Mouse (Mus musculus): ENCODE results near the gene Lta.

The Lta gene

DNA sequence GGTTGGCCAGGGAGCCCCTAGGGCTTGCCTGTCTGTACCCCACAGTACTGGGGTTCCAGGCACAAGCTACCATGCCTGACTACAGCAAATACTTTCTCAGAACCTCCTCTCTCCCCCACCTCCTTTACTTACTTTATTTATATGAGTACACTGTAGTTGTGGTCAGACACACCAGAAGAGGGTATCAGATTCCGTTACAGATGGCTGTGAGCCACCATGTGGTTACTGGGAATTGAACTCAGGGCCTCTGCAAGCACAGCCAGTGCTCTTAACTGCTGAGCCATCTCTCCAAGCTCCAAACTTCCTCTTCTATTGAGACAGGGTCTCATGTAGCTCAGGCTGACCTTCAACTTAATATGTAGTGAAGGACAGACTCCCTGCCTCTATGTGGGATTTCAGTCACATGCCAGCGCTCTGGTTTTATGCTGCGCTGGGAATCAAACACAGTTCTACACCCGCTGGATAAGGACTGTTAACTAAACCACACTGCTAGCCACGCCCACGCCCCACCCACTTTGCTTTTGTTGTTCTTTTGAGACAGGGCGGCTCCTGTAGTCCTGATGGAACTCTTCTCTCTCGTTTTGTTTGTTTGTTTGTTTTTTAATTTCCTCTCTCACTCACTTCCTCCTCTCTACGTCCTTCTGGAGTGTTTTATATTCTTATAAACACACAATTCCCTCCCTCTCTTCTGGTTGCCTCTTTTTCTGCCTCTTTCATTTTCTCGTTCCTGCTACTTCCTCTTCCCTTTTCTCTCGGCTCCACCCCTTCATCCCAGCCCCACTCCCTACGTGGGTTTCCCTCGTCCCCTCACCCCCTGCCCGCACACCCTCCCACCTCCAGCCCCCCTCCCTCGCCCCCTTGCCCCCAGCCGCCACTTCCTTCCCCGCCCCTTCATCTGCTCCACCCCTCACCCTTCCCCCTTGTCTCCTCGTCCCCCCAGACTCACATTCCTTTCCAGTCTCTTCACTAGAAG lies 19.2 kb downstream of the Lta start:
- peak; percentile 83 for DNase-seq (ENCODE audit: low spot score)

DNA sequence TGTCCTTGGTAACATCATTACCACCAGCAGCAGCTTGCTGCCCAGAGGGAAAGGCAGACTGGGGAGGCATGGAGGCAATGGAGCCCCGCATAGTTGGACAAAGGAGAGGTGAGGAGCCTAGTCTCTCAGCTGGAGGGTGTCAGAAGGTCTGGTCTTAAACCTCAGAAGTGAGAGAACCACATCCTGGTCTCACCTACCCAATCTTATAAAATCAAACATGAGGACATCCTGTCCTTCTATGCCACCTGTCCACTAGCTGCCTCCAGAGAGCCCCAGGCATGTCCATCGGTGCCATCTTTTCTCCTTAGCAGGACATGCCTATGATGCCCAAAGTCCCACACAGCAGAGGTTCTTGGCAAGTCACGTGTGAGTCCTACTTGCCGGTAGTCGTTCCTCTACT lies 25.1 kb downstream of the Lta start:
- DNase-seq (ENCODE audit: low spot score), result no peak

GRCm38 (mm10) chr17:35178528-35178927 lies 26.6 kb downstream of the Lta start:
- DNase-seq (ENCODE audit: low spot score), result peak; percentile 75

- no peak for DNase-seq (ENCODE audit: low spot score)
Measured at GRCm38 (mm10) chr17:35175968-35176367, 29.2 kb downstream of the Lta start, which contains the start of gene Aif1. TSS of gene Aif1 (minus strand) at chr17:35176068.

DNA sequence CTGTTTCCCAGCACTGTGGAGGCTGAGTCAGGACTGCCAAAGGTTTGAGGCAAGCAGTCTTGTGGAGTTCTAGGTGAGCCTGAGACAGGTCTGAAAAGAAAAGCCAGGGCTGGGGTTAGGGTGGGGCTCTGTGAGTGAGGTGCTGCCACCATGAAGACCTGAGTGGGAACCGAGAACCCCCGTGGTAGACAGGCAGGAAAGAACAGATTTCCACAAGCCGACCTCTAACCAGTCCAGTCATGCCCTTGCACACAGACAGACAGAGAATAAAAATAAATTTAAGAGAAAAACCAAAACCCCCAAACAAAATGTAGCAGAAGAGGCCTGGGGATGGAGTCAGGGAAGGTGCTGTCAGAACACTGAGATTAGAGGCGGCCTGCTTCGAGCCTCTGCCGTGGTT lies 29.8 kb downstream of the Lta start:
- DNase-seq (ENCODE audit: low spot score), result no peak

GRCm38 (mm10) chr17:35174201-35174977 lies 30.8 kb downstream of the Lta start:
- no peak for DNase-seq (ENCODE audit: low spot score)

DNA sequence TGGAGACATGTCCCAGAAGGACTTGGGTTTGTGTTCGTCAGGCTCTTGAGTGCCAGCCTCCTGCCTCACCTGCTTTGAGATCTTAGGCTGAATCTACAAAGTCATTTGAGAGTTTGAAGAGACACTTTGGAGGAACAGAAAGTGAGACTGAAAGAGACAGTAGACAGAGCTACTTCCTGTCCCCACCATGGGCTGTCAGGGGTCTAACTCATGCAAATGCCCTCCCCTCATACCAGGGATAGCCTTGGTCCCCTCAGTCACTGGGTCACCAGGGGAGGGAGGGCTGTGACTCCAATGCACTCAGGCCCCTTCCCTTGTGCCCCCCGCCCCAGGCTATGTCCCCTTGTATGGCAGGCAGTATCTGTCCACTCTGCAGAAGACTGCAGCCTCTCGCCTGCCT lies 31.8 kb downstream of the Lta start:
- no peak for DNase-seq (ENCODE audit: low spot score)

DNA sequence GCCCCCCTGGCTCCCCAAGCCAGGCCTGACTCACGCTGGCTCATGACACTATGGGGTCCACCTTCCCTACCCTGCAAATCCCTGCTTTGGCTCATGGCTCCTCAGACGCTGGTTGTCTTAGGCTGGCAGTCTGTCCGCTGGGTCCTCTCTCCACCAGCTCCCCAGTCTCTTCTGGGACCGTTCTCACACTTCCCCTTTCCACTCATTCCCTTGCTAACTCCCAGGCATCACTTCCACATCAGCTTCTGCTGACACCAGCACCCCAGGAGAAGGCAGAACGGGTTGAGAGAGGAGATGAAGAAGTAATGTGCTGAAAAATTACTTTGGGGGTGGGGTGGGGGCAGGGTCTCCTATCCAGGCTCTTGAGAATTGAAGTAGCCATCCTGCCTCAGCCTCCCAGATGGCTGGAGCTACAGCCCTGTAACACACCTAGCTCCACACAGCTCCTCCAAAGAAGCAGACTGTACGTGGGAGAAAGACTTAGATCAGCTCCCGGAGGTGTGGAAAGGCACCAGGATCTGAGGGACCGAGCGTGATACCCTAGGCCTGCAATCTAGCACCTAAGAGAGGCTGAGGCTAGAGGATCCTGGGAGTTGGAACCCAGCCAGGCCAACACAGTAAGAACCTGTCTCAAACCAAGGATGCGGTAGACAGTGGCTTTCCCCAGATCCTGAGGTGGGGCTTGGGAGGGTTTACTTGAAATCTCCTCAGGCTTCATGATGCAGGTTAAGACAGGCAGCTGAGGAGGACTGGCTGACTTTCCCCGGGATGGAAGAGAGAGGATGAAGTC lies 32.5 kb downstream of the Lta start:
- no peak for DNase-seq (ENCODE audit: low spot score)

GRCm38 (mm10) chr17:35168541-35169207 lies 36.5 kb downstream of the Lta start:
- no peak for DNase-seq (ENCODE audit: low spot score)

GRCm38 (mm10) chr17:35167794-35168193 lies 37.4 kb downstream of the Lta start:
- DNase-seq (ENCODE audit: low spot score), result no peak

DNA sequence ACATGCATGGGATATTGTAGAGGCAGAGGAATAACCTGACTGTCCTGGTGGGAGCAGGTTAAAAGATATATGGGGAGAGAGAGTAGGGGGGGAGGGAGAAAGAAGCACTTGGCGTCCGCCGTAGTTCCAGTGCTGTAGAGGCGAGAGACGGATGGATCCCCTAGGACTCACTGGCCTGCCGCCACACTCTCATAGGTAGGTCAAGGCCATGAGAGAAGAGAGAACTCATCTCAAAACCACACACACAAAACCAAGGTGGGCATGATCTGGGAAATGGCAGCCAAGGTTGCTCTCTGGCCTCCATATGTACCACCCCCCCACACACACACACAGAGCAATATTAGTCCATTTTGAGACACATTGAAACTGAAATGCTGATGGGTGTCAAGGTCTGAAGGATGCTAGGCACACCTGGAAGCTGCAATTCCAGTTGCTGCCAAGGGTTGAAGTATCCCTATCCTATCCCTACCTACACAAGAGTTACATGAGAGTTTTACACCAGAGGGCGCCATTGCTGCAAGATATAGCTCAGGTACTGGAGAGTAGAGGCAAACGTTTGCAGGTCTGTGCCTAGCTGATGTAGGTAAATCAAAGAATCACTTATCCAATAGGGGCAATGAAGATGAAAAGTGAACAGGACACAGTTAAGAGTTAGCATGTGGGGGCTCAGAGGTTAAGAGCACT lies 38.7 kb downstream of the Lta start:
- DNase-seq (ENCODE audit: low spot score), result peak; percentile 78

DNA sequence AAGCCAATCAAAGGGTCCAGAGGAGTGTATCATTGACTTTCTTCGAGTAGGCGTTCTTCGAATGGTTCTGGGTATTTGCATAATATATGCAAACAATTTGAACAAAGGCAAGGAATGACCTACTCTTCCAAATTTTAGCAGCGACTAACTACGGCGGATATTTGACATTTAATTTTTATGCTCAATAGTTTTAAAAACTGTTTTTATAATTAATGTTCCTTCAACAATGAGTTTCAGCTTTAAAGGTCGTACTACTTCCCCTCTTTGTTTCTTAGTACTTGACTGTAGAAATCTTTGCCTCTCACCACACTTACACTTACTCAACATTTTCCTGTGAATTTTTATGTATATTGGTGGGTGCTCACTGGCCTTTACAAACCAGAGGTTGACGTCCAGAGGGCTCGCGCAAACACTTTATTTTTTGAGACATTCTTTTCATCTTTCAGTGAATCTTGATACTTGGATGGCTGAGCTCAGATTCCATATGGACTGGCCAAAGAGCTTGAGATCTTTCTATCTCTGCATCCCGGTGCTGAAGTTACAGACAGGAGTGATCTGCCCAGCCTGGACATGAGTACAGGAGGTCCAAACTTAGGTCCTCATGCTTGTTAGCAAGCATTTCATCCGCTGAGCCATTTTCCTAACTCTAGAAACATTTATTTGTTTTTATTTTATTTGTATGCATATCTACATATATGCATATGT lies 39.5 kb downstream of the Lta start:
- DNase-seq (ENCODE audit: low spot score), result no peak

DNA sequence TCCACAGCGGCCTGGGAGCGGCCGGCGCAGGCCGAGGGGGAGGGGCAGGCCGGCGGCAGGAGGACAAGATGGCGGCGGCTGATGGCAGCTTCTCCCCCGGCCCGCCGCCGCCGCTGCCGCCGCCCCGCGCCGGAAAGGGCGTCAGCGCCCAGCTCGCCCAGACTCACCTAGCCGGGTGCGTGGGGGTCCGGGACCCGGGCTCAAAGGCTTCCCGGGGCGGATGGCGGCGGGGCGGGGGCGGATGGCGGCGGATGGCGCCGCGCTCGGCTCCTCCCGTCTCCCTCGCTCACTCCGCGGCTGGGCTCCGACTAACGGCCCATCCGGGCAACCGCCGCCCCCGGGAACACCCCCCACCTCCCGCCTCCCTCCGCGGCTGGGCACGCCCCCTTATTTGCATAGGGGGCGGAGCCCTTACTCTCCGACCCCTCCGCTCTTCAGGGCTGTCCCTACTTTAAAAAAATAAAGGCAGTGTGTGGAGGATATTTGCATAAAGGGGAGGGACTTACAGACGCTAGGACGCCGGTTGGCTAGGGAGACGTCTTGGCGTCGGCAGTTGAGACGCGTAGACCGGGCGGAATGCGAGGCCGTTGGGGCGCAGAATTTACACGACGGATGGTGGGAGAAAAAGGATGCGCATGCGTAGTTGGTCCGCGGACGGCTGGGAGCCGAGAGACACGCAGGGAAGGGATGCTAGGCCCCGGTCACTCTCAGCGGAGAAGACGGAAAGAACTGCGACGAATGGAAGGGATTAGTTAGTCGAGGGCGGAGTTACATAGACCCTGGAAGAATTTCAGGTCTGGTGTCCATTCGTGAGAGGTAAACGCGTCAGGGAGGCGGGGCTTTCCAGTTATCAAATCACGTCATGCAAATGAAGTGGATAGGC lies 40.3 kb downstream of the Lta start, which contains the start of gene Prrc2a:
Gene Prrc2a, minus strand, starts transcription at position 330 of the 883 bp plus-strand sequence.
- DNase-seq (ENCODE audit: low spot score), result peak; percentile 98

GRCm38 (mm10) chr17:35164218-35164567 lies 41.0 kb downstream of the Lta start:
- no peak for DNase-seq (ENCODE audit: low spot score)

DNA sequence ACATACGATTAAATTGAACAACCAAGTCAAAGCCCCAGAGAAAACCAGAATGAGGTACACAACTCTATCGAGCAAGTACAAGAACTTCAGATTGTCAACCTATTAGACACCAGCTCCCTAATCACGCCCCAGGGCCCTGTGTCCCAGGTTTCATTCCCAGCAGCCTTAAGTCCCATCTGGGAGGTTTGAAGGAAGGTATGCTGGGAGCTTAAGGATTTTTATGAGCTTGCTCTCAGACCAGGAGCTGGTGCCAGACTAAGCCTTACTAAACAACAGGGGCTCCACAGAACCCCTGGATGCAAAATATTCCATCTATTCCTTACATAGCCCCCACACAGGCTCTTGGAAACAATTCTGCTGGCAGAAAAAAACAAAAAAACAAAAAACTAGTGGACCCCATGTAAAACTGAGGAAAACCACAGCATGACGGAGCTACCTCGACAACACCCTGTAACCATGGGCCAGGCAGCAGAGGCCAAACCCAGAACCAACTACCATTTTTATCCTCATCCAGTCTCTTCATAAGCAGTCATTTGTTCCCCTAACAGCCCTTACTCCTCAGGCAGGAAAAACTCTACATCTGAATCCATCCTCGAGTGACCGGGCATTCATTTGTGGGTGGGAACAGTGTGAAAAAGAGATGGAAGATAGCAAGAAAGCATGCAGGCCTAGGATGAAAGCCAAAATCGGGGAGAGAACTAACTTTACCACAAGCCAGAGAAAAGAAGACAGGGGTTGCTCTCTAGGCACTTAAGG lies 41.6 kb downstream of the Lta start:
- no peak for DNase-seq (ENCODE audit: low spot score)

DNA sequence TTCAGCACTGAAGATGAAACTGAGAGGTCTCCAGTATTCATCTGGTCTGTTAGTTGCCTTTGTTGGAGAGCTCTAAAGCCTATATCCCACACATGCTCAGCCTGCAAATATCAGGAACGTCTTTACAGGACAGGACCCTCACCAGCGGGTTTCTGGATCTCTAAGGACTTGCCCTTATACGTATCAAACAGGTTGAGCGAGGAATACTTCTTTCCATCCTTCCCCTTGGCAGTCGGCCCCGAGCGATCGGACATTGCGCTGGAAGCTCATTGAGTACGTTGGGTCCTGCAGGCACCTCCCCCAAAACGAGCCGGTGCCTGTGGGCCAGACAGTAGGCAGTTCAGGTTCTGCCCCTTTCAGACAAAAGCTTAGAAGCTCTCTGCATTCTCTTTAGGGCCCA lies 42.4 kb downstream of the Lta start:
- peak; percentile 69 for DNase-seq (ENCODE audit: low spot score)

DNA sequence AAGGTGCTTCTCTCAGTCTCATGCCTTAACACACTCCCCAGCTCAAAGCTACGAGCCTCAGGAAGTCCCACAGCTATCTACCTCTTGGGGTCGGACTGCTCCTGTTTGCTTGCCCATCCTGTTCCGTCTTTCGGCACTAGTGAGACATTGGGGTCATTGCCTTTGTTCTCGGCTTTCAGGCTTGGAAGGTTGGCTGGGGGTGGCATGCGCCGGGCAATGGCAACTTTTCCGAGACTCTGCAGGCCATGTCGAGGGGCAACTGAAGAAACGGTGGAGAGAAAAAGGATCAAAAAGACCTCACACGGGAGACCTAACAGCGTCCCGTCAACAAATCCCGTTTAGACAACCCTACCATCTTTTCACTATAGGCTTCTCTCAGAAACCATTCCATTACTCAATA lies 43.0 kb downstream of the Lta start:
- no peak for DNase-seq (ENCODE audit: low spot score)

DNA sequence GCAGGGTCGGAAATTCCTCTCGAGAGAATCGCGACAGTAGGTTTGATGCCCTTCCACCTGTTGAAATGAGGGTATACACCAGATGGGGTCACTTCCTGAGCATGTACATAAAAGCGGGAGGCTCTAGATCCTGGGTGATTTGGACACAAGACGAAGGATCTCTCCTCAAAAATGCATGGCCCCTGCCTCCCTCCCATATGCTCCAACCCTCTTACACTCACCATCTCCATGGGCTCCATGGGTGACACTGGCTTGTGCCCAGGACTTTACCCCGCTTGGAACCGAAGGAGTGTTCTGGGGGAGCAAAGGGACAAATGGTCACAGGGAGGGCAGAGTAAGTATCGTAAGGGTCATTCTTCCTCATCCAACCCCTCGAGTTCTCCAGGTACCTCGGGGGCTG lies 43.7 kb downstream of the Lta start:
- no peak for DNase-seq (ENCODE audit: low spot score)

- no peak for DNase-seq (ENCODE audit: low spot score)
Measured at GRCm38 (mm10) chr17:35159638-35160037, 45.5 kb downstream of the Lta start.
